Mouse (Mus musculus) midbrain, embryonic 12.5 days (tissue): ENCODE measurements at regions not wholly inside any gene's neighbourhood (a gene's known extent, or its start where the extent isn't known, plus 50 kb on each side); places are given as distances from the start of the nearest gene placed in this dataset.

Source experiments
- ATAC-seq: fragments of 200-750 bp; cut with Nextera tagmentation; 2 replicates; pipeline ENCODE4 v1.8.0; 2017; ENCODE audit warnings: low read depth, moderate TSS enrichment, moderate library complexity; ENCODE audit not compliant: low FRiP score
- H3K27ac ChIP-seq: fragments of 300-500 bp; sonication (generic); replicated peaks from 2 replicates; pipeline ENCODE4 v1.5.1; 2016; ENCODE audit warnings: mild to moderate bottlenecking
- H3K27me3 ChIP-seq: fragments of 300-500 bp; sonication (generic); 2 replicates; pipeline ENCODE4 v1.6.1; 2016; ENCODE audit warnings: mild to moderate bottlenecking
- H3K36me3 ChIP-seq: fragments of 300-500 bp; sonication (generic); 2 replicates; pipeline ENCODE4 v1.6.1; 2016
- H3K4me1 ChIP-seq: fragments of 300-500 bp; sonication (generic); 2 replicates; pipeline ENCODE4 v1.6.1; 2016
- H3K4me2 ChIP-seq: fragments of 300-500 bp; sonication (generic); replicated peaks from 2 replicates; pipeline ENCODE4 v1.6.1; 2016; ENCODE audit warnings: mild to moderate bottlenecking, moderate library complexity
- H3K4me3 ChIP-seq: fragments of 300-500 bp; sonication (generic); 2 replicates; pipeline ENCODE4 v1.5.1; 2016; ENCODE audit warnings: mild to moderate bottlenecking
- H3K9ac ChIP-seq: fragments of 300-500 bp; sonication (generic); replicated peaks from 2 replicates; pipeline ENCODE4 v1.6.1; 2016; ENCODE audit warnings: mild to moderate bottlenecking, moderate library complexity
- H3K9me3 ChIP-seq: fragments of 300-500 bp; sonication (generic); 2 replicates; pipeline ENCODE4 v1.6.1; 2016; ENCODE audit warnings: mild to moderate bottlenecking
- WGBS: fragments of 180-500 bp; shearing (Covaris S2); methylation state at CpG from one replicate; pipeline ENCODE4 v1.1.7; 2016; 5-methylcytosine and 5-hydroxymethylcytosine counted together

- H3K4me2 ChIP-seq = no peak overlapping the region
- H3K4me3 ChIP-seq = no peak overlapping the region
- WGBS = 100% methylated on average over 1 of the region's 1 CpGs
- H3K27ac ChIP-seq = no peak overlapping the region
- H3K9me3 ChIP-seq = no peaks in the 10 kb centered on the region
- no peaks in the 10 kb centered on the region for H3K27me3 ChIP-seq
- no peak overlapping the region for H3K9ac ChIP-seq
- peaks cover 5% of the 10 kb centered on the region; the same call in 1 of the 2 replicates for H3K4me1 ChIP-seq
- H3K36me3 ChIP-seq = no peaks in the 10 kb centered on the region
- no peak for ATAC-seq
These were observed 247.7 kb upstream of the Spred2 start for GRCm38 (mm10) chr11:19676514-19676913.

GRCm38 (mm10) chr11:19679041-19679440 lies 245.1 kb upstream of the Spred2 start:
- Histone ChIP-seq H3K4me2 (no peak overlapping the region), H3K9ac (no peak overlapping the region), H3K36me3 (no peaks in the 10 kb centered on the region), H3K27ac (no peak overlapping the region), H3K4me1 (no peaks in the 10 kb centered on the region), H3K4me3 (no peak overlapping the region), H3K9me3 (no peaks in the 10 kb centered on the region), H3K27me3 (no peaks in the 10 kb centered on the region)
- WGBS = 60% methylated on average over 2 of the region's 2 CpGs
- ATAC-seq = no peak

- 78% methylated on average over 5 of the region's 5 CpGs for WGBS
These were observed 244.5 kb upstream of the Spred2 start for GRCm38 (mm10) chr11:19679669-19680068.

GRCm38 (mm10) chr11:19701198-19701597 lies 223.0 kb upstream of the Spred2 start:
- Histone ChIP-seq H3K4me3 (no peak overlapping the region), H3K27ac (no peak overlapping the region), H3K36me3 (no peaks in the 10 kb centered on the region), H3K4me1 (peaks cover 6% of the 10 kb centered on the region; the same call in 1 of the 2 replicates), H3K27me3 (no peaks in the 10 kb centered on the region), H3K9ac (no peak overlapping the region), H3K9me3 (no peaks in the 10 kb centered on the region), H3K4me2 (no peak overlapping the region)
- no peak for ATAC-seq
- 69% methylated on average over 3 of the region's 3 CpGs for WGBS

More at GRCm38 (mm10) chr11:19679669-19680068, 244.5 kb upstream of the Spred2 start:
- H3K36me3 ChIP-seq = no peaks in the 10 kb centered on the region
- ATAC-seq = no peak
- H3K4me2 ChIP-seq = no peak overlapping the region
- no peak overlapping the region for H3K4me3 ChIP-seq
- no peak overlapping the region for H3K9ac ChIP-seq
- H3K4me1 ChIP-seq = no peaks in the 10 kb centered on the region
- H3K27me3 ChIP-seq = no peaks in the 10 kb centered on the region
- no peak overlapping the region for H3K27ac ChIP-seq
- no peaks in the 10 kb centered on the region for H3K9me3 ChIP-seq

- ATAC-seq = no peak
- 90% methylated on average over 6 of the region's 6 CpGs for WGBS
- Histone ChIP-seq H3K36me3 (no peaks in the 10 kb centered on the region), H3K4me1 (no peaks in the 10 kb centered on the region), H3K4me2 (no peak overlapping the region), H3K27ac (no peak overlapping the region), H3K4me3 (no peak overlapping the region), H3K9me3 (no peaks in the 10 kb centered on the region), H3K27me3 (no peaks in the 10 kb centered on the region; the same call in 1 of the 2 replicates), H3K9ac (no peak overlapping the region)
These were observed 215.4 kb upstream of the Spred2 start for GRCm38 (mm10) chr11:19708821-19709220.

- no peak for ATAC-seq
- WGBS = 91% methylated on average over 8 of the region's 8 CpGs
- H3K4me2 ChIP-seq = no peak overlapping the region
- H3K4me1 ChIP-seq = no peaks in the 10 kb centered on the region
- no peak overlapping the region for H3K9ac ChIP-seq
- H3K36me3 ChIP-seq = no peaks in the 10 kb centered on the region
- no peaks in the 10 kb centered on the region for H3K9me3 ChIP-seq
- H3K4me3 ChIP-seq = no peak overlapping the region
- no peak overlapping the region for H3K27ac ChIP-seq
- no peaks in the 10 kb centered on the region; the same call in 1 of the 2 replicates for H3K27me3 ChIP-seq
These were observed 214.8 kb upstream of the Spred2 start for GRCm38 (mm10) chr11:19709337-19709736.

GRCm38 (mm10) chr11:19713091-19713490 lies 211.1 kb upstream of the Spred2 start:
- Histone ChIP-seq H3K27me3 (no peaks in the 10 kb centered on the region; the same call in 1 of the 2 replicates), H3K4me3 (no peak overlapping the region), H3K36me3 (no peaks in the 10 kb centered on the region), H3K9me3 (no peaks in the 10 kb centered on the region), H3K9ac (no peak overlapping the region), H3K27ac (no peak overlapping the region), H3K4me2 (no peak overlapping the region), H3K4me1 (no peaks in the 10 kb centered on the region)
- ATAC-seq = no peak
- WGBS = 75% methylated on average over 8 of the region's 8 CpGs

- H3K9ac ChIP-seq = no peak overlapping the region
- WGBS = 87% methylated on average over 20 of the region's 20 CpGs
- H3K27ac ChIP-seq = no peak overlapping the region
- no peak for ATAC-seq
- no peak overlapping the region for H3K4me2 ChIP-seq
- H3K36me3 ChIP-seq = no peaks in the 10 kb centered on the region
- H3K27me3 ChIP-seq = no peaks in the 10 kb centered on the region; the same call in 1 of the 2 replicates
- no peaks in the 10 kb centered on the region for H3K4me1 ChIP-seq
- H3K9me3 ChIP-seq = no peaks in the 10 kb centered on the region
- H3K4me3 ChIP-seq = no peak overlapping the region
These were observed 210.6 kb upstream of the Spred2 start for GRCm38 (mm10) chr11:19713597-19713996.

GRCm38 (mm10) chr11:19714211-19714610 lies 210.0 kb upstream of the Spred2 start:
- 60% methylated on average over 5 of the region's 5 CpGs for WGBS
- no peaks in the 10 kb centered on the region for H3K36me3 ChIP-seq
- H3K9me3 ChIP-seq = 0 out of 2 replicates have a peak, but pooled peaks cover 1% of the 10 kb centered on the region
- H3K4me2 ChIP-seq = no peak overlapping the region
- no peak overlapping the region for H3K27ac ChIP-seq
- H3K4me1 ChIP-seq = no peaks in the 10 kb centered on the region
- H3K9ac ChIP-seq = no peak overlapping the region
- no peak for ATAC-seq
- no peak overlapping the region for H3K4me3 ChIP-seq
- no peaks in the 10 kb centered on the region; the same call in 1 of the 2 replicates for H3K27me3 ChIP-seq

GRCm38 (mm10) chr11:19714888-19715595 lies 209.1 kb upstream of the Spred2 start:
- 33% methylated on average over 8 of the region's 8 CpGs for WGBS

GRCm38 (mm10) chr11:19718165-19718564 lies 206.0 kb upstream of the Spred2 start:
- H3K9ac ChIP-seq = no peak overlapping the region
- H3K27ac ChIP-seq = no peak overlapping the region
- no peak for ATAC-seq
- WGBS = 94% methylated on average over 9 of the region's 9 CpGs
- no peaks in the 10 kb centered on the region; the same call in 1 of the 2 replicates for H3K27me3 ChIP-seq
- H3K36me3 ChIP-seq = no peaks in the 10 kb centered on the region
- no peak overlapping the region for H3K4me3 ChIP-seq
- no peak overlapping the region for H3K4me2 ChIP-seq
- H3K4me1 ChIP-seq = no peaks in the 10 kb centered on the region
- 0 out of 2 replicates have a peak, but pooled peaks cover 4% of the 10 kb centered on the region for H3K9me3 ChIP-seq

More at GRCm38 (mm10) chr11:19714888-19715595, 209.1 kb upstream of the Spred2 start:
- H3K4me2 ChIP-seq = no peak overlapping the region
- H3K36me3 ChIP-seq = no peaks in the 10 kb centered on the region
- H3K4me1 ChIP-seq = no peaks in the 10 kb centered on the region
- H3K4me3 ChIP-seq = no peak overlapping the region
- H3K9me3 ChIP-seq = 0 out of 2 replicates have a peak, but pooled peaks cover 4% of the 10 kb centered on the region
- no peak for ATAC-seq
- no peak overlapping the region for H3K9ac ChIP-seq
- no peaks in the 10 kb centered on the region; the same call in 1 of the 2 replicates for H3K27me3 ChIP-seq
- H3K27ac ChIP-seq = no peak overlapping the region

- H3K27ac ChIP-seq = no peak overlapping the region
- WGBS = 89% methylated on average over 8 of the region's 8 CpGs
- H3K9ac ChIP-seq = no peak overlapping the region
- H3K4me2 ChIP-seq = no peak overlapping the region
- no peaks in the 10 kb centered on the region for H3K36me3 ChIP-seq
- no peak overlapping the region for H3K4me3 ChIP-seq
- no peaks in the 10 kb centered on the region for H3K27me3 ChIP-seq
- H3K9me3 ChIP-seq = no peaks in the 10 kb centered on the region
- no peaks in the 10 kb centered on the region for H3K4me1 ChIP-seq
- no peak for ATAC-seq
These were observed 195.1 kb upstream of the Spred2 start for GRCm38 (mm10) chr11:19729031-19729430.
